Mouse (Mus musculus): ENCODE data around the gene Polg2. TPM values are rescaled to one million over a fixed set of nuclear protein-coding genes. Genes with fewer than 3 reads are reported as not detected.

Gene Polg2
- polyA plus RNA-seq, 1 experiment = 6.3 TPM

- Histone ChIP-seq H3K27ac (ENCODE audit: insufficient read depth, low read depth, low read length) (no peak overlapping the region), H3K36me3 (ENCODE audit: control insufficient read depth, insufficient read depth, low read length) (no peaks in the 10 kb centered on the region), H3K4me3 (ENCODE audit: insufficient read depth, low read depth, low read length) (no peak overlapping the region), H3K27me3 (replicated peaks; ENCODE audit: control insufficient read depth, insufficient read depth, low read length) (no peaks in the 10 kb centered on the region), H3K4me1 (ENCODE audit: control insufficient read depth, insufficient read depth, low read length) (peaks cover 4% of the 10 kb centered on the region; the same call in 1 of the 2 replicates)
- 92% methylated on average over 10 of the region's 10 CpGs for WGBS
- DNase-seq = no peak
- no peak for TF ChIP-seq CTCF (conservative IDR thresholded peaks at IDR 0.05; ENCODE audit: insufficient read depth, insufficient read length, low read depth, low read length)
- no peak for TF ChIP-seq POLR2A (IDR thresholded peaks at IDR 0.05; ENCODE audit: low read depth, low read length)
Measured at GRCm38 (mm10) chr11:106724176-106724915, 55.0 kb downstream of the Polg2 start.

- no peaks in the 10 kb centered on the region for H3K27me3 ChIP-seq (replicated peaks; ENCODE audit: control insufficient read depth, insufficient read depth, low read length)
- no peaks in the 10 kb centered on the region for H3K36me3 ChIP-seq (ENCODE audit: control insufficient read depth, insufficient read depth, low read length)
- WGBS = 90% methylated on average over 15 of the region's 15 CpGs
- no peak for TF ChIP-seq POLR2A (IDR thresholded peaks at IDR 0.05; ENCODE audit: low read depth, low read length)
- no peak for TF ChIP-seq CTCF (conservative IDR thresholded peaks at IDR 0.05; ENCODE audit: insufficient read depth, insufficient read length, low read depth, low read length)
- no peak overlapping the region for H3K27ac ChIP-seq (ENCODE audit: insufficient read depth, low read depth, low read length)
- DNase-seq = no peak
- H3K4me3 ChIP-seq (ENCODE audit: insufficient read depth, low read depth, low read length) = no peak overlapping the region
- peaks cover 4% of the 10 kb centered on the region; the same call in 1 of the 2 replicates for H3K4me1 ChIP-seq (ENCODE audit: control insufficient read depth, insufficient read depth, low read length)
Measured at GRCm38 (mm10) chr11:106723611-106724125, 55.7 kb downstream of the Polg2 start.

- Histone ChIP-seq H3K4me3 (ENCODE audit: insufficient read depth, low read depth, low read length) (no peak overlapping the region), H3K36me3 (ENCODE audit: control insufficient read depth, insufficient read depth, low read length) (no peaks in the 10 kb centered on the region), H3K27me3 (replicated peaks; ENCODE audit: control insufficient read depth, insufficient read depth, low read length) (no peaks in the 10 kb centered on the region), H3K4me1 (ENCODE audit: control insufficient read depth, insufficient read depth, low read length) (peaks cover 4% of the 10 kb centered on the region; the same call in 1 of the 2 replicates), H3K27ac (ENCODE audit: insufficient read depth, low read depth, low read length) (peak overlapping the region; percentile 39; the same call in 1 of the 2 replicates)
- 17% methylated on average over 7 of the region's 7 CpGs for WGBS
- no peak for TF ChIP-seq POLR2A (IDR thresholded peaks at IDR 0.05; ENCODE audit: low read depth, low read length)
- TF ChIP-seq CTCF (conservative IDR thresholded peaks at IDR 0.05; ENCODE audit: insufficient read depth, insufficient read length, low read depth, low read length) = no peak
- peak; percentile 41 for DNase-seq
Measured at GRCm38 (mm10) chr11:106722831-106723361, 56.4 kb downstream of the Polg2 start.

- H3K36me3 ChIP-seq (ENCODE audit: control insufficient read depth, insufficient read depth, low read length) = no peaks in the 10 kb centered on the region
- no peak for TF ChIP-seq POLR2A (IDR thresholded peaks at IDR 0.05; ENCODE audit: low read depth, low read length)
- TF ChIP-seq CTCF (conservative IDR thresholded peaks at IDR 0.05; ENCODE audit: insufficient read depth, insufficient read length, low read depth, low read length) = no peak
- no peaks in the 10 kb centered on the region for H3K27me3 ChIP-seq (replicated peaks; ENCODE audit: control insufficient read depth, insufficient read depth, low read length)
- no peak overlapping the region for H3K27ac ChIP-seq (ENCODE audit: insufficient read depth, low read depth, low read length)
- WGBS = 89% methylated on average over 8 of the region's 8 CpGs
- no peak for DNase-seq
- H3K4me1 ChIP-seq (ENCODE audit: control insufficient read depth, insufficient read depth, low read length) = peaks cover 6% of the 10 kb centered on the region; the same call in 1 of the 2 replicates
- no peak overlapping the region for H3K4me3 ChIP-seq (ENCODE audit: insufficient read depth, low read depth, low read length)
Measured at GRCm38 (mm10) chr11:106720379-106720778, 59.0 kb downstream of the Polg2 start.

Other genes starting within 250 kb of the Polg2 start
- 33.0 and 37.2 TPM in 2 replicates for gene Tex2, start 166.1 kb downstream of the Polg2 start, polyA plus RNA-seq (2012; rRNA removed)
- gene Pecam1, start 28.9 kb downstream of the Polg2 start, polyA plus RNA-seq (2012; rRNA removed) = 56.8 and 60.4 TPM in 2 replicates
- gene Milr1, start 28.3 kb downstream of the Polg2 start, polyA plus RNA-seq (2012; rRNA removed) = 0.27 and 0.66 TPM in 2 replicates
- gene Ddx5, start 9.6 kb upstream of the Polg2 start, polyA plus RNA-seq (2012; rRNA removed) = 253 and 261 TPM in 2 replicates
- gene Cep95, start 9.7 kb upstream of the Polg2 start, polyA plus RNA-seq (2012; rRNA removed) = 2.2 and 3.6 TPM in 2 replicates
- 12.1 and 14.7 TPM in 2 replicates for gene Smurf2, start 141.2 kb upstream of the Polg2 start, polyA plus RNA-seq (2012; rRNA removed)
- 11.9 and 14.1 TPM in 2 replicates for gene Kpna2, start 220.0 kb upstream of the Polg2 start, polyA plus RNA-seq (2012; rRNA removed)
- gene 1810010H24Rik, start 246.1 kb upstream of the Polg2 start, polyA plus RNA-seq (2012; rRNA removed) = 1.8 and 2.6 TPM in 2 replicates

Data from kidney, adult 2 months (tissue).